Mouse (Mus musculus) layer of hippocampus, adult 18-20 months (tissue): ENCODE data around the gene Elf5. TPM values are rescaled to one million over a fixed set of nuclear protein-coding genes. Genes with fewer than 3 reads are reported as not detected.
A peak's percentile ranks its signal among the peaks of the same experiment; 100 is the strongest.

ENCODE experiments used
- DNase-seq, 2 experiments: peaks; one replicate each; pipeline ENCODE4 v3.0.0; 2022; ENCODE audit warnings: low spot score in 2 of 2
- total RNA-seq, 2 experiments: library from RNA; stranded (reverse); gene quantifications; 2 replicates each; pipeline ENCODE4 v1.2.3; 2021

Elf5 gene
- total RNA-seq, 2 experiments from 2014 or later = 1.4 to 2.0 TPM

- DNase-seq = no peak
These were observed 21.3 kb downstream of the Elf5 start for GRCm38 (mm10) chr2:103432695-103433275.

GRCm38 (mm10) chr2:103435110-103435509, 23.6 kb downstream of the Elf5 start:
- DNase-seq = peak in 1 of 2 experiments; percentile 17

GRCm38 (mm10) chr2:103436534-103436933, 25.0 kb downstream of the Elf5 start:
- no peak for DNase-seq

- no peak for DNase-seq
These were observed 27.7 kb downstream of the Elf5 start for GRCm38 (mm10) chr2:103439071-103439622.

- peak; percentile 39 to 90 for DNase-seq
These were observed 28.2 kb downstream of the Elf5 start for GRCm38 (mm10) chr2:103439710-103440109.

- DNase-seq = peak in 1 of 2 experiments; percentile 60
These were observed 34.3 kb downstream of the Elf5 start for GRCm38 (mm10) chr2:103445776-103446175.

GRCm38 (mm10) chr2:103446326-103446725, 34.8 kb downstream of the Elf5 start:
- no peak for DNase-seq

GRCm38 (mm10) chr2:103448947-103449560, 37.6 kb downstream of the Elf5 start:
- DNase-seq = no peak

- DNase-seq = no peak
These were observed 38.3 kb downstream of the Elf5 start for GRCm38 (mm10) chr2:103449813-103450212.

GRCm38 (mm10) chr2:103450267-103450666, 38.8 kb downstream of the Elf5 start:
- no peak for DNase-seq

- peak in 1 of 2 experiments; percentile 69 for DNase-seq
These were observed 41.1 kb downstream of the Elf5 start for GRCm38 (mm10) chr2:103452550-103452949.

GRCm38 (mm10) chr2:103455748-103456147, 44.3 kb downstream of the Elf5 start:
- DNase-seq = no peak

GRCm38 (mm10) chr2:103456646-103457045, 45.2 kb downstream of the Elf5 start:
- peak; percentile 78 to 91 for DNase-seq

GRCm38 (mm10) chr2:103457048-103457447, 45.6 kb downstream of the Elf5 start:
- no peak for DNase-seq

- DNase-seq = peak in 1 of 2 experiments; percentile 39
These were observed 46.1 kb downstream of the Elf5 start for GRCm38 (mm10) chr2:103457628-103458027.

- DNase-seq = no peak
These were observed 47.6 kb downstream of the Elf5 start for GRCm38 (mm10) chr2:103459069-103459468.

- DNase-seq = no peak
These were observed 49.7 kb downstream of the Elf5 start for GRCm38 (mm10) chr2:103461210-103461609.

GRCm38 (mm10) chr2:103461743-103462142, 50.3 kb downstream of the Elf5 start:
- DNase-seq = no peak

- no peak for DNase-seq
These were observed 51.3 kb downstream of the Elf5 start for GRCm38 (mm10) chr2:103462746-103463145.

- DNase-seq = no peak
These were observed 53.0 kb downstream of the Elf5 start for GRCm38 (mm10) chr2:103464524-103464923.

GRCm38 (mm10) chr2:103465429-103465828, 53.9 kb downstream of the Elf5 start:
- no peak for DNase-seq

- DNase-seq = no peak
These were observed 54.8 kb downstream of the Elf5 start for GRCm38 (mm10) chr2:103466272-103466671.
